Mouse (Mus musculus): ENCODE data around the gene Lgi4.

- TF ChIP-seq CTCF (IDR thresholded peaks at IDR 0.05) (no peak), EP300 (IDR thresholded peaks at IDR 0.05) (no peak)
Measured at GRCm38 (mm10) chr7:31063074-31063560, 4.0 kb downstream of the Lgi4 start.
